Mouse (Mus musculus): Measurements from ENCODE around the gene Eef1a2. TPM values are rescaled to one million over a fixed set of nuclear protein-coding genes. Genes with fewer than 3 reads are reported as not detected.

The Eef1a2 gene
- total and polyA plus RNA-seq, 3 experiments: not detected

- Histone ChIP-seq H3K27me3 (replicated peaks) (peaks cover 93% of the 10 kb centered on the region), H3K9me3 (replicated peaks; ENCODE audit: low read length) (no peaks in the 10 kb centered on the region), H3K4me1 (ENCODE audit: control insufficient read depth in 1 of 2, insufficient read depth in 2 of 2) (no peaks in the 10 kb centered on the region), H3K4me3 (replicated peaks in 1 of 3; ENCODE audit: low read depth in 2 of 3, low read length in 2 of 3, poor library complexity in 1 of 3) (no peak overlapping the region), H3K27ac (ENCODE audit: insufficient read depth, low read depth) (no peak overlapping the region), H3K4me2 (ENCODE audit: insufficient read depth, low read depth, poor library complexity, severe bottlenecking) (no peak overlapping the region), H3K9ac (ENCODE audit: insufficient read depth, low read depth) (no peak overlapping the region), H3K36me3 (replicated peaks in 1 of 2; ENCODE audit: control insufficient read depth in 1 of 2, insufficient read depth in 1 of 2, low read length in 1 of 2) (no peaks in the 10 kb centered on the region), H3K79me2 (replicated peaks; ENCODE audit: control insufficient read depth, extremely low read depth, insufficient read depth, poor library complexity, severe bottlenecking) (no peaks in the 10 kb centered on the region)
- TF ChIP-seq MYC (IDR thresholded peaks at IDR 0.05; ENCODE audit: low read depth, low read length) (no peak), USF2 (conservative IDR thresholded peaks at IDR 0.05; ENCODE audit: low read depth, low read length) (no peak), ETS1 (conservative IDR thresholded peaks at IDR 0.05; ENCODE audit: low read depth, low read length) (no peak), MAX (IDR thresholded peaks at IDR 0.05; ENCODE audit: low read length) (no peak), POLR2AphosphoS2 (IDR thresholded peaks at IDR 0.05; ENCODE audit: low read depth, low read length) (no peak), POLR2A (IDR thresholded peaks at IDR 0.05; ENCODE audit: low read depth, low read length) (no peak), MAZ (IDR thresholded peaks at IDR 0.05; ENCODE audit: low read depth, low read length) (no peak), ELF1 (IDR thresholded peaks at IDR 0.05; ENCODE audit: low read depth, low read length) (no peak), ZNF384 (IDR thresholded peaks at IDR 0.05; ENCODE audit: low read depth, low read length) (no peak), NRF1 (IDR thresholded peaks at IDR 0.05; ENCODE audit: low read depth, low read length) (no peak)
- dilution Hi-C loops (cut with MboI; ENCODE audit: extremely low pct_ligation_motif_present, extremely low pct_unique_long_range_greater_than_20kb, low sequenced_read_pairs) (no loop called here), in situ Hi-C loops (cut with MboI; ENCODE audit: low pct_ligation_motif_present, low pct_unique_long_range_greater_than_20kb, low sequenced_read_pairs) (no loop called here)
- DNase-seq (ENCODE audit: extremely low read depth): no peak
Measured at GRCm38 (mm10) chr2:181101626-181102025, 55.2 kb downstream of the Eef1a2 start.

- no peaks in the 10 kb centered on the region for H3K36me3 ChIP-seq (replicated peaks in 1 of 2; ENCODE audit: control insufficient read depth in 1 of 2, insufficient read depth in 1 of 2, low read length in 1 of 2)
- peaks cover 96% of the 10 kb centered on the region for H3K27me3 ChIP-seq (replicated peaks)
- H3K4me3 ChIP-seq (replicated peaks in 1 of 3; ENCODE audit: low read depth in 2 of 3, low read length in 2 of 3, poor library complexity in 1 of 3): no peak overlapping the region
- no peak overlapping the region for H3K27ac ChIP-seq (ENCODE audit: insufficient read depth, low read depth)
- dilution Hi-C loops (cut with MboI; ENCODE audit: extremely low pct_ligation_motif_present, extremely low pct_unique_long_range_greater_than_20kb, low sequenced_read_pairs) (no loop called here), in situ Hi-C loops (cut with MboI; ENCODE audit: low pct_ligation_motif_present, low pct_unique_long_range_greater_than_20kb, low sequenced_read_pairs) (no loop called here)
- H3K9ac ChIP-seq (ENCODE audit: insufficient read depth, low read depth): no peak overlapping the region
- no peak for DNase-seq (ENCODE audit: extremely low read depth)
- H3K4me2 ChIP-seq (ENCODE audit: insufficient read depth, low read depth, poor library complexity, severe bottlenecking): no peak overlapping the region
- TF ChIP-seq UBTF (IDR thresholded peaks at IDR 0.05; ENCODE audit: low read depth, low read length): no peak
- TF ChIP-seq SMC3 (IDR thresholded peaks at IDR 0.05; ENCODE audit: low read depth, low read length): no peak
- TF ChIP-seq HCFC1 (IDR thresholded peaks at IDR 0.05; ENCODE audit: low read depth, low read length): no peak
- no peak for TF ChIP-seq MAX (IDR thresholded peaks at IDR 0.05; ENCODE audit: low read length)
- no peak for TF ChIP-seq RAD21 (IDR thresholded peaks at IDR 0.05; ENCODE audit: low read depth, low read length)
- no peak for TF ChIP-seq USF1 (IDR thresholded peaks at IDR 0.05; ENCODE audit: low read depth, low read length)
- TF ChIP-seq MAZ (IDR thresholded peaks at IDR 0.05; ENCODE audit: low read depth, low read length): no peak
- no peak for TF ChIP-seq MXI1 (IDR thresholded peaks at IDR 0.05; ENCODE audit: low read depth, low read length)
- no peaks in the 10 kb centered on the region for H3K4me1 ChIP-seq (ENCODE audit: control insufficient read depth in 1 of 2, insufficient read depth in 2 of 2)
- no peaks in the 10 kb centered on the region for H3K79me2 ChIP-seq (replicated peaks; ENCODE audit: control insufficient read depth, extremely low read depth, insufficient read depth, poor library complexity, severe bottlenecking)
- H3K9me3 ChIP-seq (replicated peaks; ENCODE audit: low read length): no peaks in the 10 kb centered on the region
Measured at GRCm38 (mm10) chr2:181100087-181100486, 56.7 kb downstream of the Eef1a2 start.

Other genes starting within 250 kb of the Eef1a2 start
- gene Ythdf1, start 236.1 kb downstream of the Eef1a2 start, total RNA-seq (2012; rRNA removed): 27.5 and 33.1 TPM in 2 replicates
- 40.7 and 42.5 TPM in 2 replicates for gene Ythdf1, start 236.1 kb downstream of the Eef1a2 start, total RNA-seq (2014; rRNA removed)
- gene Ythdf1, start 236.1 kb downstream of the Eef1a2 start, polyA plus RNA-seq (2012; ENCODE audit: insufficient read length, low read depth): 57.4 and 67.0 TPM in 2 replicates
- gene Birc7, start 228.0 kb downstream of the Eef1a2 start, total RNA-seq (2012; rRNA removed): not detected in 2 replicates
- not detected in 2 replicates for gene Birc7, start 228.0 kb downstream of the Eef1a2 start, total RNA-seq (2014; rRNA removed)
- not detected in 2 replicates for gene Birc7, start 228.0 kb downstream of the Eef1a2 start, polyA plus RNA-seq (2012; ENCODE audit: insufficient read length, low read depth)
- not detected in 2 replicates for gene Nkain4, start 202.3 kb downstream of the Eef1a2 start, total RNA-seq (2012; rRNA removed)
- gene Nkain4, start 202.3 kb downstream of the Eef1a2 start, total RNA-seq (2014; rRNA removed): not detected in 2 replicates
- gene Nkain4, start 202.3 kb downstream of the Eef1a2 start, polyA plus RNA-seq (2012; ENCODE audit: insufficient read length, low read depth): not detected in 2 replicates
- gene Arfgap1, start 189.8 kb downstream of the Eef1a2 start, total RNA-seq (2012; rRNA removed): 32.4 and 40.4 TPM in 2 replicates
- gene Arfgap1, start 189.8 kb downstream of the Eef1a2 start, total RNA-seq (2014; rRNA removed): 21.3 and 28.2 TPM in 2 replicates
- 37.5 and 40.0 TPM in 2 replicates for gene Arfgap1, start 189.8 kb downstream of the Eef1a2 start, polyA plus RNA-seq (2012; ENCODE audit: insufficient read length, low read depth)
- 0.42 and 0.68 TPM in 2 replicates for gene Col20a1, start 170.5 kb downstream of the Eef1a2 start, total RNA-seq (2012; rRNA removed)
- gene Col20a1, start 170.5 kb downstream of the Eef1a2 start, total RNA-seq (2014; rRNA removed): 0.52 and 0.61 TPM in 2 replicates
- 1.3 and 2.2 TPM in 2 replicates for gene Col20a1, start 170.5 kb downstream of the Eef1a2 start, polyA plus RNA-seq (2012; ENCODE audit: insufficient read length, low read depth)
- gene Chrna4, start 113.5 kb downstream of the Eef1a2 start, total RNA-seq (2012; rRNA removed): not detected in 2 replicates
- gene Chrna4, start 113.5 kb downstream of the Eef1a2 start, total RNA-seq (2014; rRNA removed): not detected in 2 replicates
- gene Chrna4, start 113.5 kb downstream of the Eef1a2 start, polyA plus RNA-seq (2012; ENCODE audit: insufficient read length, low read depth): not detected in 2 replicates
- 0.04 TPM in 2 replicates for gene Kcnq2, start 21.7 kb downstream of the Eef1a2 start, total RNA-seq (2012; rRNA removed)
- gene Kcnq2, start 21.7 kb downstream of the Eef1a2 start, total RNA-seq (2014; rRNA removed): not detected in 2 replicates
- gene Kcnq2, start 21.7 kb downstream of the Eef1a2 start, polyA plus RNA-seq (2012; ENCODE audit: insufficient read length, low read depth): not detected in 2 replicates
- gene Ppdpf, start 30.2 kb upstream of the Eef1a2 start, total RNA-seq (2012; rRNA removed): 60.0 and 68.9 TPM in 2 replicates
- gene Ppdpf, start 30.2 kb upstream of the Eef1a2 start, total RNA-seq (2014; rRNA removed): 57.6 and 71.2 TPM in 2 replicates
- 75.5 and 113 TPM in 2 replicates for gene Ppdpf, start 30.2 kb upstream of the Eef1a2 start, polyA plus RNA-seq (2012; ENCODE audit: insufficient read length, low read depth)
- 0.04 and 0.17 TPM in 2 replicates for gene Ptk6, start 45.8 kb upstream of the Eef1a2 start, total RNA-seq (2012; rRNA removed)
- 0.05 TPM in 1 of 2 replicates, not detected in the other for gene Ptk6, start 45.8 kb upstream of the Eef1a2 start, total RNA-seq (2014; rRNA removed)
- gene Ptk6, start 45.8 kb upstream of the Eef1a2 start, polyA plus RNA-seq (2012; ENCODE audit: insufficient read length, low read depth): 0.07 and 0.09 TPM in 2 replicates
- 0.08 and 0.17 TPM in 2 replicates for gene Srms, start 56.2 kb upstream of the Eef1a2 start, total RNA-seq (2012; rRNA removed)
- gene Srms, start 56.2 kb upstream of the Eef1a2 start, total RNA-seq (2014; rRNA removed): 0.13 and 0.14 TPM in 2 replicates
- 0.41 TPM in 1 of 2 replicates, not detected in the other for gene Srms, start 56.2 kb upstream of the Eef1a2 start, polyA plus RNA-seq (2012; ENCODE audit: insufficient read length, low read depth)
- gene Fndc11, start 63.0 kb upstream of the Eef1a2 start, total RNA-seq (2012; rRNA removed): 0.25 and 0.59 TPM in 2 replicates
- gene Fndc11, start 63.0 kb upstream of the Eef1a2 start, total RNA-seq (2014; rRNA removed): not detected in 2 replicates
- gene Fndc11, start 63.0 kb upstream of the Eef1a2 start, polyA plus RNA-seq (2012; ENCODE audit: insufficient read length, low read depth): not detected in 2 replicates
- gene Helz2, start 85.0 kb upstream of the Eef1a2 start, total RNA-seq (2012; rRNA removed): 14.8 and 18.3 TPM in 2 replicates
- 4.8 and 5.6 TPM in 2 replicates for gene Helz2, start 85.0 kb upstream of the Eef1a2 start, total RNA-seq (2014; rRNA removed)
- 16.0 and 18.0 TPM in 2 replicates for gene Helz2, start 85.0 kb upstream of the Eef1a2 start, polyA plus RNA-seq (2012; ENCODE audit: insufficient read length, low read depth)
- 14.2 and 17.3 TPM in 2 replicates for gene Gmeb2, start 131.0 kb upstream of the Eef1a2 start, total RNA-seq (2012; rRNA removed)
- 11.1 and 11.6 TPM in 2 replicates for gene Gmeb2, start 131.0 kb upstream of the Eef1a2 start, total RNA-seq (2014; rRNA removed)
- 20.4 and 20.7 TPM in 2 replicates for gene Gmeb2, start 131.0 kb upstream of the Eef1a2 start, polyA plus RNA-seq (2012; ENCODE audit: insufficient read length, low read depth)
- gene Stmn3, start 157.5 kb upstream of the Eef1a2 start, total RNA-seq (2012; rRNA removed): not detected in 2 replicates
- not detected in 2 replicates for gene Stmn3, start 157.5 kb upstream of the Eef1a2 start, total RNA-seq (2014; rRNA removed)
- not detected in 2 replicates for gene Stmn3, start 157.5 kb upstream of the Eef1a2 start, polyA plus RNA-seq (2012; ENCODE audit: insufficient read length, low read depth)
- gene Rtel1, start 162.7 kb upstream of the Eef1a2 start, total RNA-seq (2012; rRNA removed): 65.4 and 83.8 TPM in 2 replicates
- 67.6 and 74.9 TPM in 2 replicates for gene Rtel1, start 162.7 kb upstream of the Eef1a2 start, total RNA-seq (2014; rRNA removed)
- 70.7 and 89.2 TPM in 2 replicates for gene Rtel1, start 162.7 kb upstream of the Eef1a2 start, polyA plus RNA-seq (2012; ENCODE audit: insufficient read length, low read depth)
- gene Zgpat, start 207.9 kb upstream of the Eef1a2 start, total RNA-seq (2012; rRNA removed): 23.9 and 29.8 TPM in 2 replicates
- 18.4 and 19.3 TPM in 2 replicates for gene Zgpat, start 207.9 kb upstream of the Eef1a2 start, total RNA-seq (2014; rRNA removed)
- 20.9 and 21.1 TPM in 2 replicates for gene Zgpat, start 207.9 kb upstream of the Eef1a2 start, polyA plus RNA-seq (2012; ENCODE audit: insufficient read length, low read depth)
- 29.2 and 35.5 TPM in 2 replicates for gene Arfrp1, start 208.4 kb upstream of the Eef1a2 start, total RNA-seq (2012; rRNA removed)
- 45.3 and 46.0 TPM in 2 replicates for gene Arfrp1, start 208.4 kb upstream of the Eef1a2 start, total RNA-seq (2014; rRNA removed)
- 55.6 and 72.7 TPM in 2 replicates for gene Arfrp1, start 208.4 kb upstream of the Eef1a2 start, polyA plus RNA-seq (2012; ENCODE audit: insufficient read length, low read depth)
- 59.7 and 61.8 TPM in 2 replicates for gene Lime1, start 223.1 kb upstream of the Eef1a2 start, total RNA-seq (2012; rRNA removed)
- 61.5 and 67.0 TPM in 2 replicates for gene Lime1, start 223.1 kb upstream of the Eef1a2 start, total RNA-seq (2014; rRNA removed)
- gene Lime1, start 223.1 kb upstream of the Eef1a2 start, polyA plus RNA-seq (2012; ENCODE audit: insufficient read length, low read depth): 70.7 and 73.9 TPM in 2 replicates

Data from CH12.LX (cell line).